Mouse (Mus musculus): ENCODE measurements at regions not wholly inside any gene's neighbourhood (a gene's known extent, or its start where the extent isn't known, plus 50 kb on each side); places are given as distances from the start of the nearest gene placed in this dataset.

- no peak overlapping the region for H3K27ac ChIP-seq
- H3K9ac ChIP-seq (replicated peaks), result no peak overlapping the region
- WGBS, result 91% methylated on average over 5 of the region's 5 CpGs
- ATAC-seq, result no peak
- H3K9me3 ChIP-seq, result no peaks in the 10 kb centered on the region
- no peaks in the 10 kb centered on the region for H3K27me3 ChIP-seq
- H3K36me3 ChIP-seq, result no peaks in the 10 kb centered on the region
- no peak overlapping the region for H3K4me3 ChIP-seq (replicated peaks)
- H3K4me2 ChIP-seq (replicated peaks), result no peak overlapping the region
- no peaks in the 10 kb centered on the region for H3K4me1 ChIP-seq (replicated peaks)
Observed at GRCm38 (mm10) chr16:55527680-55528079, 229.9 kb upstream of the Zpld1 start.

DNA sequence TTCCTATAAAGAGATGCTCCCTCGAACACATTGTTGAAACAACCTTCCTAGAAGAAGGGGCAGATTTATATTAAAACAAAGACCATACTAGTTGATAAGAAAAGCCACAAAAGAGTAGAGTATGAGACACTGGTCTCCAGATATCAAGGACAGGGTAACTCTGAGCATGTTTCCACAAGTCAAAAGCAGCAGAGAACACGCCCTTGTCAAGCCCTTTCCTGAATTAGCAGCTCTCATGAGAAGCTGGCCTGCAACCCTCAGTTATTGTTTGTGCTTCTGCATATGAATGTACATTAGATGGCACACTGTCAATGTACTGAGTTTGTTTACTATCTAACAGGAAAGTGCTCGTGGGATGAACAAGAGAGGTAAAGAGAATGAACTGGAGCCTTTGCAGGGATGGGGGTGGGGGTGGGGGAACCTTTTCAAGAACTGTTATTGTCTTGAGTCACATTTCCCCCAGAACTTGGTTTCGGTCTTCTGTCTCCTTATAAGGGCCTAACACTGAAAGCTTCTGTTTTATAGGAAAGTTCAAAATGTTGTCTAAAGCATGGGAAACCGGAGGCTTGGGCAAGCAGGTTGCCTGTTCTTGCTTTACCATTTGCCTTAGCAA, 228.6 kb upstream of the Zpld1 start:
- Histone ChIP-seq H3K36me3 (no peaks in the 10 kb centered on the region), H3K27me3 (no peaks in the 10 kb centered on the region), H3K9me3 (no peaks in the 10 kb centered on the region), H3K4me3 (replicated peaks) (no peak overlapping the region), H3K4me1 (replicated peaks) (no peaks in the 10 kb centered on the region), H3K27ac (no peak overlapping the region), H3K4me2 (replicated peaks) (no peak overlapping the region), H3K9ac (replicated peaks) (no peak overlapping the region)
- ATAC-seq, result no peak
- WGBS, result 77% methylated on average over 5 of the region's 5 CpGs

DNA sequence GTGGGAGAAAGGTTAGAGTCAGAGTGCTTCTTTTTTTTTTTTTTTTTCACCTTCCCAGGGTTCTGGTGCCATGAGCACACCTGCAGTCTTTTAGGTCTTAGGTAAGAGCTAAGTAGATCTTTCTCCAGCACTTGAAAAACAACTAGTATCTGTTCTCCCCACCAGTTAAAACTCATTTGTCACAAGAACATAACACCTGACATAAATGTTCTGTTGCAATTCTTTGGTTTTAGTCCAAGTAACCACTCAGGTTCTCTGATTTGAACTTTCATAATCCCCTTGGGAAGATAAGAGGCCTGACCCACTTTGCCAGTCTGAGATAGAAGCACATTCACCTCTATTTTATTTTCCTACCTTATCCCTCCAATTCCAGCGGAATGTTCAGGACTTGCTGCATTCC, 225.5 kb upstream of the Zpld1 start:
- no peaks in the 10 kb centered on the region for H3K27me3 ChIP-seq
- H3K9me3 ChIP-seq, result no peaks in the 10 kb centered on the region
- no peak for ATAC-seq
- no peak overlapping the region for H3K27ac ChIP-seq
- H3K4me1 ChIP-seq (replicated peaks), result no peaks in the 10 kb centered on the region
- no peaks in the 10 kb centered on the region for H3K36me3 ChIP-seq
- no peak overlapping the region for H3K4me3 ChIP-seq (replicated peaks)
- no peak overlapping the region for H3K9ac ChIP-seq (replicated peaks)
- 90% methylated on average over 1 of the region's 1 CpGs for WGBS
- H3K4me2 ChIP-seq (replicated peaks), result no peak overlapping the region

DNA sequence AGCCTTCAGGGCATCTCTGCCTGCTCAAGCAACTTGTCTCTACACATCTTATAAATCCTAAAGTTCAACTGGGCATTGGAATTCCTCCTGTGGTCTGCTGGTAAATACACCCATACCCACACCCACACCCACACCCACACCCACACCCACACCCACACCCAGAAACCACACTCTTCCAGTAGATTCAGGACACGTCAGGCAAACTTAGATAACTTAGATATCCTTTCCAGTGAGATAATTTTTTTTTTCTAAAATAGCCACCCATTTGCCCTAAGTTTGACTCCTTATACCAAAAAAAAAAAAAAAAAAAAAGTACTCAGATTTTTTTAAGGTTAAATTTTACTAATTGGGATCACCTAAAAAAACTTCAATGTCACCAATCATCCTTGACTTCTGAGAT, 224.5 kb upstream of the Zpld1 start:
- no peak overlapping the region for H3K9ac ChIP-seq (replicated peaks)
- no peaks in the 10 kb centered on the region for H3K9me3 ChIP-seq
- H3K4me3 ChIP-seq (replicated peaks), result no peak overlapping the region
- H3K36me3 ChIP-seq, result no peaks in the 10 kb centered on the region
- H3K27ac ChIP-seq, result no peak overlapping the region
- H3K4me2 ChIP-seq (replicated peaks), result no peak overlapping the region
- 70% methylated on average over 1 of the region's 1 CpGs for whole genome bisulfite sequencing
- H3K27me3 ChIP-seq, result no peaks in the 10 kb centered on the region
- no peak for ATAC-seq
- H3K4me1 ChIP-seq (replicated peaks), result no peaks in the 10 kb centered on the region

GRCm38 (mm10) chr16:55521421-55521971, 223.7 kb upstream of the Zpld1 start:
- Histone ChIP-seq H3K9ac (replicated peaks) (no peak overlapping the region), H3K4me1 (replicated peaks) (no peaks in the 10 kb centered on the region), H3K4me3 (replicated peaks) (no peak overlapping the region), H3K36me3 (no peaks in the 10 kb centered on the region), H3K27me3 (no peaks in the 10 kb centered on the region), H3K9me3 (no peaks in the 10 kb centered on the region), H3K4me2 (replicated peaks) (no peak overlapping the region), H3K27ac (no peak overlapping the region)
- WGBS, result 93% methylated on average over 6 of the region's 6 CpGs
- no peak for ATAC-seq

DNA sequence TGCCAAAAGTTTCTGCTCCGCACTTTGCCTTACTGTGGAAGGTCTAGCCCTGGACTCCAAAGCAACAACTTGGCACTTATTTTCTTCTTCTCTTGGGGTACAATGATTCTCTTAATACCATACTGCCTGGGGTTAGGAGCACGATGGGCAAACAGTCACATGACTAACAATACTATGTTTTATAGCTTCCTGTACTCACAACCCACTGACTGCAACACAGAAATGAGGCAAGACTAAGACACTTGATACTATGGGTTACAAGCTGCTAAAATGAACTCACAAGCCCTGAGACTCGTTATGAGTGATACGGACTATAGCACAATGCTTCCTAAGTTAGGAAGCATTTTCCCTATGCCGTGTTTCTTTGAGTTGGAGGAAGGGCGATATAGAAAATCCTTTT, 222.3 kb upstream of the Zpld1 start:
- no peaks in the 10 kb centered on the region for H3K27me3 ChIP-seq
- H3K36me3 ChIP-seq, result no peaks in the 10 kb centered on the region
- H3K9me3 ChIP-seq, result no peaks in the 10 kb centered on the region
- no peak overlapping the region for H3K4me3 ChIP-seq (replicated peaks)
- no peak overlapping the region for H3K9ac ChIP-seq (replicated peaks)
- no peak overlapping the region for H3K27ac ChIP-seq
- no peak overlapping the region for H3K4me2 ChIP-seq (replicated peaks)
- 92% methylated on average over 6 of the region's 6 CpGs for WGBS
- no peak for ATAC-seq
- peaks cover 4% of the 10 kb centered on the region; the same call in 1 of the 2 replicates for H3K4me1 ChIP-seq (replicated peaks)

- Histone ChIP-seq H3K36me3 (no peaks in the 10 kb centered on the region), H3K9ac (replicated peaks) (no peak overlapping the region), H3K9me3 (no peaks in the 10 kb centered on the region), H3K4me1 (replicated peaks) (peaks cover 8% of the 10 kb centered on the region; the same call in 1 of the 2 replicates), H3K4me2 (replicated peaks) (no peak overlapping the region), H3K4me3 (replicated peaks) (no peak overlapping the region), H3K27ac (no peak overlapping the region), H3K27me3 (no peaks in the 10 kb centered on the region)
- no peak for ATAC-seq
- 84% methylated on average over 1 of the region's 1 CpGs for WGBS
Observed at GRCm38 (mm10) chr16:55519646-55520045, 221.9 kb upstream of the Zpld1 start.

DNA sequence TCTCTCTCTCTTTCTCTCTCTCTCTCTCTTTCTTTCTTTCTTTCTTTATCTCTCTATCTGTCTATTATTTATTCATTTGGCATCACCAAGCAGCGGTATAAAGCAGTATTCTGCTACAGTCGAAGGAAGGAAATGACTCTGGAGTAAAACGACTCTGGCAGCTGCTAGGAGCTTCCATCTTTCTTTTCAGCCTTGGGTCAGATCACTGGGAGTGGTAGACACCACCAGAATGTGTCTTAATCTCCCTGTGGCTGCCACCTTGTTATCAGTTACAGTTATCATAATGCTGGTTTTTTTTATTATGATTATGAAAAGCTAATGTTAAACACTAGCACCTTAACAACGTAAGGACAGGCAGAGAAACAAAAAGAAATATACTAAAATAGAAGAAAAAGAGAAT, 219.2 kb upstream of the Zpld1 start:
- no peak overlapping the region for H3K9ac ChIP-seq (replicated peaks)
- H3K4me3 ChIP-seq (replicated peaks), result no peak overlapping the region
- H3K27ac ChIP-seq, result no peak overlapping the region
- no peaks in the 10 kb centered on the region for H3K36me3 ChIP-seq
- H3K9me3 ChIP-seq, result no peaks in the 10 kb centered on the region
- H3K4me2 ChIP-seq (replicated peaks), result no peak overlapping the region
- peaks cover 8% of the 10 kb centered on the region; the same call in 1 of the 2 replicates for H3K4me1 ChIP-seq (replicated peaks)
- no peaks in the 10 kb centered on the region for H3K27me3 ChIP-seq
- ATAC-seq, result no peak
- WGBS, result 93% methylated on average over 4 of the region's 4 CpGs

GRCm38 (mm10) chr16:55515228-55515696, 217.5 kb upstream of the Zpld1 start:
- H3K36me3 ChIP-seq, result no peaks in the 10 kb centered on the region
- H3K4me3 ChIP-seq (replicated peaks), result peak overlapping the region; percentile 39
- H3K4me2 ChIP-seq (replicated peaks), result peak overlapping the region; percentile 62
- peak; percentile 85 for ATAC-seq
- no peaks in the 10 kb centered on the region for H3K27me3 ChIP-seq
- WGBS, result 9% methylated on average over 16 of the region's 16 CpGs
- H3K9ac ChIP-seq (replicated peaks), result peak overlapping the region; percentile 61
- H3K27ac ChIP-seq, result peak overlapping the region; percentile 60; the same call in 1 of the 2 replicates
- H3K4me1 ChIP-seq (replicated peaks), result peaks cover 8% of the 10 kb centered on the region; the same call in 1 of the 2 replicates
- H3K9me3 ChIP-seq, result no peaks in the 10 kb centered on the region

GRCm38 (mm10) chr16:55514448-55515200, 216.8 kb upstream of the Zpld1 start:
- Histone ChIP-seq H3K27ac (0 out of 2 replicates have a peak overlapping the region, but pooled peaks have one; percentile 60), H3K4me2 (replicated peaks) (peak overlapping the region; percentile 62), H3K4me1 (replicated peaks) (peaks cover 8% of the 10 kb centered on the region; the same call in 1 of the 2 replicates), H3K36me3 (no peaks in the 10 kb centered on the region), H3K9ac (replicated peaks) (peak overlapping the region; percentile 61), H3K9me3 (no peaks in the 10 kb centered on the region), H3K27me3 (no peaks in the 10 kb centered on the region), H3K4me3 (replicated peaks) (peak overlapping the region; percentile 39)
- ATAC-seq, result peak; percentile 7; the same call in 1 of the 2 replicates
- WGBS, result 53% methylated on average over 6 of the region's 6 CpGs

- Histone ChIP-seq H3K27me3 (no peaks in the 10 kb centered on the region), H3K4me2 (replicated peaks) (no peak overlapping the region), H3K36me3 (no peaks in the 10 kb centered on the region), H3K9me3 (no peaks in the 10 kb centered on the region), H3K4me3 (replicated peaks) (no peak overlapping the region), H3K4me1 (replicated peaks) (no peaks in the 10 kb centered on the region), H3K27ac (no peak overlapping the region), H3K9ac (replicated peaks) (no peak overlapping the region)
- WGBS, result 79% methylated on average over 6 of the region's 6 CpGs
- ATAC-seq, result no peak
Observed at GRCm38 (mm10) chr16:55504796-55505413, 207.1 kb upstream of the Zpld1 start.

DNA sequence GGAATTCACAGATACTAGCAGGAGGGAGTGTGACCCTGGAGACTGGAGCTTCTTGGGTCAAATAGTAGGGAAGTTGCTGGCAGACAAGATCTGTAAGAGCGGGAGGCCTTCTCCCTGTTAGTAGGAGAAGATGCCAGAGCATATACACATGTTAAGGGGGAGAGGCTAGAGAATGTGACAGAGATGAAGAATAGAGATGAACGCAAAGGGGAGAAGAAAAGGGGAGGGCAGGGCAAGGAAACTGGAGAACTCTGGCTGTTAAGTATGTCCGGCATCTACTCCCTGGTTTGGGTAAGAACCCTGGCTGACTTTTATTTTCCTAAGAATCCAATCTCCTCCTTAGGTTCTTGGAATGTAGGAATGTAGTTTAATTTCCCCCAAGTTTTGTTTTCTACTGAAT, 206.5 kb upstream of the Zpld1 start:
- Histone ChIP-seq H3K27ac (no peak overlapping the region), H3K9ac (replicated peaks) (no peak overlapping the region), H3K4me1 (replicated peaks) (no peaks in the 10 kb centered on the region), H3K9me3 (no peaks in the 10 kb centered on the region), H3K27me3 (no peaks in the 10 kb centered on the region), H3K4me3 (replicated peaks) (no peak overlapping the region), H3K4me2 (replicated peaks) (no peak overlapping the region), H3K36me3 (no peaks in the 10 kb centered on the region)
- ATAC-seq, result no peak
- WGBS, result 85% methylated on average over 3 of the region's 3 CpGs
